In genomic region chr2:75659629-75659960, GRCm38 (mm10) we compare ENCODE assay signal across 8 mouse cellular contexts. TPM values are rescaled to one million over a fixed set of nuclear protein-coding genes. Genes with fewer than 3 reads are reported as not detected.
A peak's percentile ranks its signal among the peaks of the same experiment; 100 is the strongest.
DNase-seq lines count a peak whose midpoint lies in the region; ATAC-seq and TF ChIP-seq lines count a peak whose summit lies in the region.

No protein-coding gene starts in this region.

- H3K27ac ChIP-seq in heart, embryonic 13.5 days (replicated peaks), result peak overlapping the region; percentile 98
- H3K27ac ChIP-seq in liver, embryonic 12.5 days, result peak overlapping the region; percentile 98

- H3K4me1 ChIP-seq in heart, embryonic 13.5 days, result peaks cover 27% of the 10 kb centered on the region
- peaks cover 33% of the 10 kb centered on the region for H3K4me1 ChIP-seq in liver, embryonic 12.5 days

- H3K79me2 ChIP-seq in C2C12 (ENCODE audit: control insufficient read depth, insufficient read depth), result peaks cover 54% of the 10 kb centered on the region

- DNase-seq in brain, embryonic 18.5 days (ENCODE audit: low read depth, low spot score), result peak; percentile 64
- peak; percentile 97 for DNase-seq in kidney, postnatal 10 days
- DNase-seq in naive thymus-derived CD4-positive, alpha-beta T cell, adult 2 months (ENCODE audit: low read depth), result peak; percentile 94
- peak; percentile 93 for DNase-seq in splenic B cell, adult 2 months (ENCODE audit: low read depth, low spot score)

- peak overlapping the region; percentile 100 for H3K9ac ChIP-seq in heart, embryonic 13.5 days
- H3K9ac ChIP-seq in liver, embryonic 12.5 days, result peak overlapping the region; percentile 99

- peaks cover 47% of the 10 kb centered on the region for H3K36me3 ChIP-seq in C2C12 (ENCODE audit: control insufficient read depth, insufficient read depth)
- peaks cover 35% of the 10 kb centered on the region for H3K36me3 ChIP-seq in heart, embryonic 13.5 days
- peaks cover 42% of the 10 kb centered on the region for H3K36me3 ChIP-seq in liver, embryonic 12.5 days
- H3K36me3 ChIP-seq in splenic B cell, adult 2 months (ENCODE audit: control insufficient read depth, insufficient read depth, low read length, poor library complexity, severe bottlenecking), result peaks cover 19% of the 10 kb centered on the region; the same call in 1 of the 2 replicates

- peak overlapping the region; percentile 90 for H3ac ChIP-seq in C2C12 (ENCODE audit: control insufficient read depth, insufficient read length, low read depth)

- no peaks in the 10 kb centered on the region for H3K27me3 ChIP-seq in C2C12 (ENCODE audit: control insufficient read depth, insufficient read depth, insufficient read length)
- H3K27me3 ChIP-seq in heart, embryonic 13.5 days (replicated peaks), result no peaks in the 10 kb centered on the region
- no peaks in the 10 kb centered on the region for H3K27me3 ChIP-seq in liver, embryonic 12.5 days (replicated peaks)
- no peaks in the 10 kb centered on the region for H3K27me3 ChIP-seq in splenic B cell, adult 2 months (ENCODE audit: control insufficient read depth, insufficient read depth, low read length, poor library complexity, severe bottlenecking)

- H3K79me3 ChIP-seq in C2C12 (ENCODE audit: low read depth), result peaks cover 50% of the 10 kb centered on the region

- H3K9me3 ChIP-seq in heart, embryonic 13.5 days, result no peaks in the 10 kb centered on the region
- H3K9me3 ChIP-seq in liver, embryonic 12.5 days (replicated peaks), result no peaks in the 10 kb centered on the region

- peak overlapping the region; percentile 94 for H3K4me3 ChIP-seq in C2C12 (ENCODE audit: insufficient read depth, poor library complexity, severe bottlenecking)
- peak overlapping the region; percentile 98 for H3K4me3 ChIP-seq in heart, embryonic 13.5 days
- peak overlapping the region; percentile 93 for H3K4me3 ChIP-seq in liver, embryonic 12.5 days

- no peak for TF ChIP-seq CTCF in C2C12 (IDR thresholded peaks at IDR 0.05; ENCODE audit: control insufficient read depth, insufficient read depth, insufficient read length)

- WGBS in heart, embryonic 13.5 days, result 0% methylated on average over 23 of the region's 47 CpGs
- whole genome bisulfite sequencing in liver, embryonic 12.5 days (ENCODE audit: insufficient replicate concordance), result under 1% methylated on average over 37 of the region's 47 CpGs

- peak; percentile 81 for ATAC-seq in erythroid progenitor cell, adult 5-6 weeks (replicated peaks; ENCODE audit: low FRiP score, poor library complexity, severe bottlenecking)
- ATAC-seq in heart, embryonic 13.5 days (ENCODE audit: extremely low read depth, insufficient number of reproducible peaks, low FRiP score, low TSS enrichment), result peak; percentile 59
- peak; percentile 70 for ATAC-seq in liver, embryonic 12.5 days

- H3K4me2 ChIP-seq in heart, embryonic 13.5 days, result peak overlapping the region; percentile 96
- H3K4me2 ChIP-seq in liver, embryonic 12.5 days, result peak overlapping the region; percentile 74

TF ChIP-seq in C2C12, 6 proteins besides CTCF, POLR2A, EP300 and RAD21:
- TF ChIP-seq CEBPB (IDR thresholded peaks at IDR 0.05; ENCODE audit: low read depth), result peak; percentile 42
- no peak for TF ChIP-seq FOSL1 (IDR thresholded peaks at IDR 0.05; ENCODE audit: insufficient read depth, low read length, poor library complexity, severe bottlenecking)
- TF ChIP-seq MYOG (IDR thresholded peaks at IDR 0.05; ENCODE audit: control insufficient read depth, extremely low read depth, insufficient read length), result no peak

RNA-seq across cellular contexts. Expression of gene Hnrnpa3, which starts 0.5 kb away (rescaled TPM):
- 341 TPM for polyA plus RNA-seq in C2C12 (2012; fragmentation: generic; extraction: Trizol)
- total RNA-seq in erythroid progenitor cell, adult 5-6 weeks (2015; ENCODE audit: low replicate concordance), result 321 and 355 TPM in 2 replicates
- total RNA-seq in erythroid progenitor cell, adult 5-6 weeks (2017; ENCODE audit: low replicate concordance), result 329 and 477 TPM in 2 replicates
- polyA plus RNA-seq in heart, embryonic 13.5 days (2015; fragmentation: Nextera tagmentation; extraction: Ambion mirVana), result 188 and 192 TPM in 2 replicates
- polyA plus RNA-seq in liver, embryonic 12.5 days (2016; fragmentation: Nextera tagmentation; extraction: Ambion mirVana), result 199 and 204 TPM in 2 replicates

RNA-seq across cellular contexts. Expression of gene Nfe2l2, which starts 44.8 kb away (rescaled TPM):
- 48.4 TPM for polyA plus RNA-seq in C2C12 (2012; fragmentation: generic; extraction: Trizol)
- 83.6 and 99.3 TPM in 2 replicates for total RNA-seq in erythroid progenitor cell, adult 5-6 weeks (2015; ENCODE audit: low replicate concordance)
- 63.1 and 65.1 TPM in 2 replicates for total RNA-seq in erythroid progenitor cell, adult 5-6 weeks (2017; ENCODE audit: low replicate concordance)
- polyA plus RNA-seq in heart, embryonic 13.5 days (2015; fragmentation: Nextera tagmentation; extraction: Ambion mirVana), result 42.8 and 43.7 TPM in 2 replicates
- polyA plus RNA-seq in liver, embryonic 12.5 days (2016; fragmentation: Nextera tagmentation; extraction: Ambion mirVana), result 51.9 and 53.1 TPM in 2 replicates

Comparison
In these comparisons a context has a peak if more than half of its experiments do, and no peak if none do; other contexts are left out.
1. Peak in every context shown above with its lines: DNase-seq, ATAC-seq, H3K4me3 ChIP-seq and H3K27ac ChIP-seq.